Mouse (Mus musculus): ENCODE results near the gene Olfr1477. TPM values are rescaled to one million over a fixed set of nuclear protein-coding genes. Genes with fewer than 3 reads are reported as not detected.
"Not testable (repeated sequence)": the region's sequence is repeated elsewhere in the genome, so short reads cannot be mapped to it uniquely, and the experiment has no call there.

Olfr1477 gene
- under 1 TPM in 1 of 3 experiments, not detected in 2; 0.16 TPM for polyA plus RNA-seq (2017; shearing (Covaris generic))

DNA sequence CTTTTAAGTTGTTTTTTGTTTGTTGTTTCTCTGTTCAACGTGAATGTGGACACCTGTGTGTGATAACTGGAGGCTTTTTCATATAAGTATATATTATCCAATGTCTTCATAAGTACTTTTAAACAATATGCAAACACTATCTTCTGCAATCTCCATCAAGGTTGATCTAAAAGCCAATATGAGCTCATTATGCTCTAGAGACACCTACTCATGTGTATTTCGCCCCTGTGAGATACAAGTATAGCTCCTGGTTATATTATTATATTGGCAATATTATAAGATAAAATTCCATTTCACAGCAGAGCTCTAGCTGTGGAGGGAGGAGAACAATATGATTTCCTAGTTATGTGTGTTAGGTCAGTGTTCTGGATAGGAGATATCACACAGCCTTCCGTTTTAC is at the start of gene Olfr1477:
Gene Olfr1477, plus strand, starts transcription at position 301 of the 400 bp plus-strand sequence.
- ATAC-seq = no peak

DNA sequence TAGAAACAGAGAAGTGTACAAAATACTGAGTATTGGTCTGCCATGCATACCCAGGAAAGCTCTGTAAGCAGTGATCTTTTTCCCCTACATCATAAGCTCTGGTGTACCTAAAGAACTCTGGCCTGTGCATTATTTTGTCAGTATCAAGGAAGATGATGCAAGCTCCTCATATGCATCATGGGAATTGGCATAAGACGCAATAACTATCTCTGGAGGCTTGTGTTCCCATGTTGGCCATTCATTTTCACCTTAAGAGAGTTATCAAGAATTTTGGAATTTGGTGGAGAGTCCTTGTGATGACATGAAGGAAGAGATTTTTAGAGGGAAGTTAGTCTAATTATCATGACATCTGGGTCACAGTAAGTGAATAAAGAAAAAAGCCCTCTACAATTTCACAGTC is 44.4 kb upstream of the Olfr1477 start, which contains the start of gene Olfr1472:
Gene Olfr1472, minus strand, starts transcription at position 101 of the 400 bp plus-strand sequence.
- ATAC-seq = no peak

DNA sequence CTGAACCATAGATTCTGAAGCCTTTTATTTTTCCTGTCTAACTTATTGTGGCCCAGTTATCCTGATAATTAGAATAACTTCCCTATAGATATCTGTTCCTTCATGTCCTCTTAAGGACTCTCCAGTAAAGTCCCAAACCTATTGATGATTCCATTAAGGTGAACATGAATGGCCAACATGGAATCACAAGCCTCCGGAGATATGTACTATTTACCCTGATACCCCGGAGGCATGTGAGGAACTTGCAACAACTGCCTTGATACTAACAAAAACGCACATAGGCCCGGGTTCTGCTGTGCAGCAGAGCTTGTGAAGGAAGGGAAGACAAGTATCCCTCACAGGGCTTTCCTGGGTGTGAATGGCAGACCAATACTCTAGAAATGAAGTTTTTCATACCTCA is 31.1 kb upstream of the Olfr1477 start, which contains the start of gene Olfr1474:
Gene Olfr1474, plus strand, starts transcription at position 301 of the 400 bp plus-strand sequence.
- not testable (repeated sequence) for ATAC-seq

DNA sequence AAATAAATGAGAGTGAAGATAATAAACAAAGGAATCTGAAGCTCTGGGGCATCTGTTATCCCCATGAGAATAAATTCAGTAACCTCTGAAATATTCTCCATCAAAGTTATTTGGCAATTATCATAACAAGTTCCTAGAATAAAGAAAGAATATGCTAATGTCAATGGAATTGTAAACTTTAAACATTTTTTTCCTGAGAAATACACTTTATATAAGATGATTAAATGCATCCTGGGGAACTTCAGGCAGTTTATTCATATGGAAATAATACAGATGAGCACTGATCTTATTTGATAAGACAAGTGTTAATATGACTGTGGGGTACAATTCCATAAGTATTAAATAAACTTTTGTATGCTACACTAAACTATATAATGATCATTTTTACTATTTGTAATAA is 20.2 kb upstream of the Olfr1477 start, which contains the start of gene Olfr1475:
Gene Olfr1475, minus strand, starts transcription at position 101 of the 400 bp plus-strand sequence.
- no peak for ATAC-seq

DNA sequence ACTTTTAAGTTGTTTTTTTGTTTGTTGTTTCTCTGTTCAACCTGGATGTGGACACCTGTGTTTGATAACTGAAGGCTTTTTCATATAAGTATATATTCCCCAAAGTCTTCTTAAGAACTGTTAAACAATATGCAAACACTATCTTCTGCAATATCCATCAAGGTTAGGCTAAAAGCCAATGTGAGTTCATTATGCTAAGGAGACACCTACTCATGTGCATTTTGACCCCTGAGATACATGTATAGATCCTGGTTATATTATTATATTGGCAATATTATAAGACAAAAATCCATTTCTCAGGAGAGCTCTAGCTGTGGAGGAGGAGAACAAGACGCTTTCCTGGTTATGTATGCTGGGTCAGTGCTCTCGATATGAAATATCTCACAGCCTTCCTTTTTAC is 27.3 kb downstream of the Olfr1477 start, which contains the start of gene Olfr1480:
Gene Olfr1480, plus strand, starts transcription at position 301 of the 400 bp plus-strand sequence.
- no peak for ATAC-seq

Other genes with a start within 250 kb of the Olfr1477 start
- gene Olfr1465, start 185.0 kb upstream of the Olfr1477 start, polyA plus RNA-seq (2017; shearing (Covaris generic)) = not detected
- gene Olfr1466, start 161.7 kb upstream of the Olfr1477 start, polyA plus RNA-seq (2017; shearing (Covaris generic)) = not detected
- gene Olfr1467, start 138.3 kb upstream of the Olfr1477 start, polyA plus RNA-seq (2017; shearing (Covaris generic)) = not detected
- gene Olfr1469, start 92.7 kb upstream of the Olfr1477 start, polyA plus RNA-seq (2017; shearing (Covaris generic)) = not detected
- gene Olfr1471, start 57.1 kb upstream of the Olfr1477 start, polyA plus RNA-seq (2017; shearing (Covaris generic)) = not detected
- not detected for gene Olfr1472, start 44.5 kb upstream of the Olfr1477 start, polyA plus RNA-seq (2017; shearing (Covaris generic))
- gene Olfr1474, start 31.0 kb upstream of the Olfr1477 start, polyA plus RNA-seq (2017; shearing (Covaris generic)) = not detected
- not detected for gene Olfr1475, start 20.4 kb upstream of the Olfr1477 start, polyA plus RNA-seq (2017; shearing (Covaris generic))
- gene Olfr1480, start 27.4 kb downstream of the Olfr1477 start, polyA plus RNA-seq (2017; shearing (Covaris generic)) = not detected
- gene Olfr1484, start 83.0 kb downstream of the Olfr1477 start, polyA plus RNA-seq (2017; shearing (Covaris generic)) = not detected
- gene Olfr1487, start 116.8 kb downstream of the Olfr1477 start, polyA plus RNA-seq (2017; shearing (Covaris generic)) = not detected
- gene Olfr1489, start 131.1 kb downstream of the Olfr1477 start, polyA plus RNA-seq (2017; shearing (Covaris generic)) = not detected
- not detected for gene Olfr1490, start 150.5 kb downstream of the Olfr1477 start, polyA plus RNA-seq (2017; shearing (Covaris generic))
- gene Olfr1491, start 196.7 kb downstream of the Olfr1477 start, polyA plus RNA-seq (2017; shearing (Covaris generic)) = not detected
- not detected for gene Olfr1493-ps1, start 222.7 kb downstream of the Olfr1477 start, polyA plus RNA-seq (2017; shearing (Covaris generic))
- gene Olfr1494, start 239.2 kb downstream of the Olfr1477 start, polyA plus RNA-seq (2017; shearing (Covaris generic)) = not detected

Measured in inflammation-experienced regulatory T-cells, adult 6 months (primary cell).